Mouse (Mus musculus): ENCODE data around the gene Msx3. TPM values are rescaled to one million over a fixed set of nuclear protein-coding genes. Genes with fewer than 3 reads are reported as not detected.

Gene Msx3
- polyA plus RNA-seq, 2 experiments: not detected

DNA sequence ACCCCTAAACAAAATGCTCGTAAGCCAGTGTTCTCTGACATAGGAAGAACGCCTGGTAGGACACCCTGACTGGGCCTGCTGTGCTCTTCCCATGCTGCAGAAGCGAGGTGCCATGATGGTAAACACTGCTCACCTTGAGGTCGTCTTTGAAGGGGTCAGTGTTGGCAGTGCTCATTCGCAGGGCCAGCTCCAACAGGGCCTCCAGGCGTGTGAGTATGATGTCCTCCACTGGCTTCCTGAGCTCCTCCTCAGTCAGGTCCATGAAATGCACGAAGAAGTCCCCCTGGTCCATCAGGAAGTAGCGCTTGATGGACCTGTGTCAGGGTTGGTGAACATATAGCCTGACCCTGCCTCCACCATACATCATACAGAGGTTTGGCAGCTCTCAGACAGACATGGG is 44.2 kb downstream of the Msx3 start:
- no peak for TF ChIP-seq POLR2A (IDR thresholded peaks at IDR 0.05; ENCODE audit: borderline replicate concordance, extremely low read depth, insufficient read depth, insufficient read length)
- H3K36me3 ChIP-seq (ENCODE audit: control insufficient read depth, insufficient read depth, low read length): peaks cover 85% of the 10 kb centered on the region
- ATAC-seq (ENCODE audit: low FRiP score, low read depth): no peak
- H3K9ac ChIP-seq (ENCODE audit: low read depth, low read length, severe bottlenecking): no peak overlapping the region
- no peaks in the 10 kb centered on the region for H3K27me3 ChIP-seq (ENCODE audit: control insufficient read depth, insufficient read depth, low read length)
- no peaks in the 10 kb centered on the region for H3K9me3 ChIP-seq (ENCODE audit: control insufficient read depth, low read length)
- no peak overlapping the region for H3K27ac ChIP-seq (replicated peaks; ENCODE audit: low read depth, low read length)
- no peak overlapping the region for H3K4me2 ChIP-seq (replicated peaks; ENCODE audit: low read depth, low read length, severe bottlenecking)
- H3K4me3 ChIP-seq (replicated peaks; ENCODE audit: low read length): no peak overlapping the region
- DNase-seq (ENCODE audit: low spot score): no peak
- 92% methylated on average over 8 of the region's 8 CpGs for WGBS
- H3K4me1 ChIP-seq (ENCODE audit: control insufficient read depth, insufficient read depth, low read length): no peaks in the 10 kb centered on the region

DNA sequence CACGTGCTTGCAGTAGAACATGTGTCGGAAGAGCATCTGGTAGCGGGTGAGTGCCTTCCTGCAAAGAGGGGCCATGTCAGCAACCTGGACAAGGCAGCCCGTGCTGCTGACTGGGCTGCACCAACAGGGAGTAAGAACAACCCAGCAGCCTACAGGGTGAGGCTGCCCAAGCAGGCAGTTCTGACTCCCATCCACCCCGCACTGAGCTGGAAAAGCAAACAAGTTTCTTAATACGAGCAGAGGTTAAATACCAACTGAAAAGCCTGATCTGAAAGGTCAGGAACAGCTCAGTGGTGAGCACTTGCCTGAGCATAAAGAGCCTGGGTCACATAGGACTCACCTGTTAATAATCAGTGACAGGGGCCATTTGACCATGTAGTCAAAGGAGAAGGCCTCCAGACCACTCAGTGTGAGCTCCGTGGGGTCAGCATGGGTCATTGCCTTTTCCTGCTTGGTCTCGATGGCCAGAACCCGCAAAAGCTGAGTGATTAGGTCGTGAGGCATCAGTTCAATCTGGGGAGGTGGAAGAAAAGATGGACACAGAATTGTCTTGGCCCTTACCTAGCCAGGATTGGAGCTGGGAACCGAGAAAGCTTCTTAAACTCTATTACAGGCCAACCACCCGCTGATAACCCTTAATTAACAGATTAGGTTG is 47.7 kb downstream of the Msx3 start:
- ATAC-seq (ENCODE audit: low FRiP score, low read depth) (no peak), DNase-seq (ENCODE audit: low spot score) (no peak)
- Histone ChIP-seq H3K4me1 (ENCODE audit: control insufficient read depth, insufficient read depth, low read length) (no peaks in the 10 kb centered on the region), H3K36me3 (ENCODE audit: control insufficient read depth, insufficient read depth, low read length) (peaks cover 93% of the 10 kb centered on the region), H3K9me3 (ENCODE audit: control insufficient read depth, low read length) (no peaks in the 10 kb centered on the region), H3K4me3 (replicated peaks; ENCODE audit: low read length) (no peak overlapping the region), H3K9ac (ENCODE audit: low read depth, low read length, severe bottlenecking) (no peak overlapping the region), H3K4me2 (replicated peaks; ENCODE audit: low read depth, low read length, severe bottlenecking) (no peak overlapping the region), H3K27me3 (ENCODE audit: control insufficient read depth, insufficient read depth, low read length) (no peaks in the 10 kb centered on the region), H3K27ac (replicated peaks; ENCODE audit: low read depth, low read length) (no peak overlapping the region)
- no peak for TF ChIP-seq POLR2A (IDR thresholded peaks at IDR 0.05; ENCODE audit: borderline replicate concordance, extremely low read depth, insufficient read depth, insufficient read length)
- WGBS: 71% methylated on average over 12 of the region's 12 CpGs

GRCm38 (mm10) chr7:139998691-139999350 is 50.1 kb downstream of the Msx3 start:
- H3K9me3 ChIP-seq (ENCODE audit: control insufficient read depth, low read length): no peaks in the 10 kb centered on the region
- H3K4me2 ChIP-seq (replicated peaks; ENCODE audit: low read depth, low read length, severe bottlenecking): no peak overlapping the region
- peaks cover 88% of the 10 kb centered on the region for H3K36me3 ChIP-seq (ENCODE audit: control insufficient read depth, insufficient read depth, low read length)
- no peak overlapping the region for H3K4me3 ChIP-seq (replicated peaks; ENCODE audit: low read length)
- DNase-seq (ENCODE audit: low spot score): no peak
- H3K27ac ChIP-seq (replicated peaks; ENCODE audit: low read depth, low read length): no peak overlapping the region
- no peak for ATAC-seq (ENCODE audit: low FRiP score, low read depth)
- 94% methylated on average over 13 of the region's 13 CpGs for WGBS
- no peaks in the 10 kb centered on the region for H3K4me1 ChIP-seq (ENCODE audit: control insufficient read depth, insufficient read depth, low read length)
- no peak overlapping the region for H3K9ac ChIP-seq (ENCODE audit: low read depth, low read length, severe bottlenecking)
- no peak for TF ChIP-seq POLR2A (IDR thresholded peaks at IDR 0.05; ENCODE audit: borderline replicate concordance, extremely low read depth, insufficient read depth, insufficient read length)
- no peaks in the 10 kb centered on the region for H3K27me3 ChIP-seq (ENCODE audit: control insufficient read depth, insufficient read depth, low read length)

Other genes with a start within 250 kb of the Msx3 start
- gene Adgra1, start 214.9 kb downstream of the Msx3 start, polyA plus RNA-seq (2012; rRNA removed): 0.16 and 0.19 TPM in 2 replicates
- gene Adgra1, start 214.9 kb downstream of the Msx3 start, polyA plus RNA-seq (2014; fragmentation: Nextera tagmentation; extraction: Ambion mirVana): 0.40 and 0.57 TPM in 2 replicates
- gene Kndc1, start 154.4 kb downstream of the Msx3 start, polyA plus RNA-seq (2012; rRNA removed): 0.35 and 0.45 TPM in 2 replicates
- 0.10 and 0.22 TPM in 2 replicates for gene Kndc1, start 154.4 kb downstream of the Msx3 start, polyA plus RNA-seq (2014; fragmentation: Nextera tagmentation; extraction: Ambion mirVana)
- 0.10 and 0.11 TPM in 2 replicates for gene Utf1, start 105.3 kb downstream of the Msx3 start, polyA plus RNA-seq (2012; rRNA removed)
- gene Utf1, start 105.3 kb downstream of the Msx3 start, polyA plus RNA-seq (2014; fragmentation: Nextera tagmentation; extraction: Ambion mirVana): 0.15 TPM in 1 of 2 replicates, not detected in the other
- gene 6430531B16Rik, start 70.3 kb downstream of the Msx3 start, polyA plus RNA-seq (2012; rRNA removed): 0.08 and 0.40 TPM in 2 replicates
- 0.75 TPM in 1 of 2 replicates, not detected in the other for gene 6430531B16Rik, start 70.3 kb downstream of the Msx3 start, polyA plus RNA-seq (2014; fragmentation: Nextera tagmentation; extraction: Ambion mirVana)
- gene Adam8, start 56.5 kb downstream of the Msx3 start, polyA plus RNA-seq (2012; rRNA removed): 8.8 and 9.5 TPM in 2 replicates
- 1.8 and 2.2 TPM in 2 replicates for gene Adam8, start 56.5 kb downstream of the Msx3 start, polyA plus RNA-seq (2014; fragmentation: Nextera tagmentation; extraction: Ambion mirVana)
- gene Zfp511, start 12.7 kb downstream of the Msx3 start, polyA plus RNA-seq (2012; rRNA removed): 58.3 and 75.1 TPM in 2 replicates
- gene Zfp511, start 12.7 kb downstream of the Msx3 start, polyA plus RNA-seq (2014; fragmentation: Nextera tagmentation; extraction: Ambion mirVana): 37.2 and 41.1 TPM in 2 replicates
- 69.1 and 76.7 TPM in 2 replicates for gene Tubgcp2, start 12.4 kb downstream of the Msx3 start, polyA plus RNA-seq (2012; rRNA removed)
- gene Tubgcp2, start 12.4 kb downstream of the Msx3 start, polyA plus RNA-seq (2014; fragmentation: Nextera tagmentation; extraction: Ambion mirVana): 58.8 and 66.2 TPM in 2 replicates
- 0.46 and 0.65 TPM in 2 replicates for gene Caly, start 33.5 kb upstream of the Msx3 start, polyA plus RNA-seq (2012; rRNA removed)
- gene Caly, start 33.5 kb upstream of the Msx3 start, polyA plus RNA-seq (2014; fragmentation: Nextera tagmentation; extraction: Ambion mirVana): 0.69 and 0.77 TPM in 2 replicates
- 0.80 and 13.6 TPM in 2 replicates for gene Prap1, start 44.3 kb upstream of the Msx3 start, polyA plus RNA-seq (2012; rRNA removed)
- gene Prap1, start 44.3 kb upstream of the Msx3 start, polyA plus RNA-seq (2014; fragmentation: Nextera tagmentation; extraction: Ambion mirVana): 0.33 TPM in 1 of 2 replicates, not detected in the other
- 30.3 TPM in 2 replicates for gene Fuom, start 53.4 kb upstream of the Msx3 start, polyA plus RNA-seq (2012; rRNA removed)
- gene Fuom, start 53.4 kb upstream of the Msx3 start, polyA plus RNA-seq (2014; fragmentation: Nextera tagmentation; extraction: Ambion mirVana): 28.3 and 28.8 TPM in 2 replicates
- gene Paox, start 66.7 kb upstream of the Msx3 start, polyA plus RNA-seq (2012; rRNA removed): 12.6 and 13.5 TPM in 2 replicates
- gene Paox, start 66.7 kb upstream of the Msx3 start, polyA plus RNA-seq (2014; fragmentation: Nextera tagmentation; extraction: Ambion mirVana): 17.8 and 19.4 TPM in 2 replicates
- gene Echs1, start 67.4 kb upstream of the Msx3 start, polyA plus RNA-seq (2012; rRNA removed): 78.1 and 127 TPM in 2 replicates
- gene Echs1, start 67.4 kb upstream of the Msx3 start, polyA plus RNA-seq (2014; fragmentation: Nextera tagmentation; extraction: Ambion mirVana): 153 and 159 TPM in 2 replicates
- 26.5 and 28.8 TPM in 2 replicates for gene Mtg1, start 88.5 kb upstream of the Msx3 start, polyA plus RNA-seq (2012; rRNA removed)
- gene Mtg1, start 88.5 kb upstream of the Msx3 start, polyA plus RNA-seq (2014; fragmentation: Nextera tagmentation; extraction: Ambion mirVana): 22.9 and 28.4 TPM in 2 replicates
- 0.20 and 0.24 TPM in 2 replicates for gene Sprn, start 105.8 kb upstream of the Msx3 start, polyA plus RNA-seq (2012; rRNA removed)
- gene Sprn, start 105.8 kb upstream of the Msx3 start, polyA plus RNA-seq (2014; fragmentation: Nextera tagmentation; extraction: Ambion mirVana): 0.14 and 0.26 TPM in 2 replicates
- not detected in 2 replicates for gene Olfr522, start 115.7 kb upstream of the Msx3 start, polyA plus RNA-seq (2012; rRNA removed)
- gene Olfr522, start 115.7 kb upstream of the Msx3 start, polyA plus RNA-seq (2014; fragmentation: Nextera tagmentation; extraction: Ambion mirVana): not detected in 2 replicates
- gene Olfr523, start 124.1 kb upstream of the Msx3 start, polyA plus RNA-seq (2012; rRNA removed): not detected in 2 replicates
- not detected in 2 replicates for gene Olfr523, start 124.1 kb upstream of the Msx3 start, polyA plus RNA-seq (2014; fragmentation: Nextera tagmentation; extraction: Ambion mirVana)
- gene Olfr524, start 156.9 kb upstream of the Msx3 start, polyA plus RNA-seq (2012; rRNA removed): not detected in 2 replicates
- not detected in 2 replicates for gene Olfr524, start 156.9 kb upstream of the Msx3 start, polyA plus RNA-seq (2014; fragmentation: Nextera tagmentation; extraction: Ambion mirVana)
- gene Cd163l1, start 169.2 kb upstream of the Msx3 start, polyA plus RNA-seq (2012; rRNA removed): 0.04 and 0.05 TPM in 2 replicates
- gene Cd163l1, start 169.2 kb upstream of the Msx3 start, polyA plus RNA-seq (2014; fragmentation: Nextera tagmentation; extraction: Ambion mirVana): 0.11 TPM in 2 replicates
- 0.01 and 0.03 TPM in 2 replicates for gene 5830411N06Rik, start 198.2 kb upstream of the Msx3 start, polyA plus RNA-seq (2012; rRNA removed)
- not detected in 2 replicates for gene 5830411N06Rik, start 198.2 kb upstream of the Msx3 start, polyA plus RNA-seq (2014; fragmentation: Nextera tagmentation; extraction: Ambion mirVana)